Mouse (Mus musculus): Measurements from ENCODE around the gene Henmt1. TPM values are rescaled to one million over a fixed set of nuclear protein-coding genes. Genes with fewer than 3 reads are reported as not detected.

Gene Henmt1
- total and polyA plus RNA-seq, 3 experiments, result 0.08 TPM; not detected in 2

DNA sequence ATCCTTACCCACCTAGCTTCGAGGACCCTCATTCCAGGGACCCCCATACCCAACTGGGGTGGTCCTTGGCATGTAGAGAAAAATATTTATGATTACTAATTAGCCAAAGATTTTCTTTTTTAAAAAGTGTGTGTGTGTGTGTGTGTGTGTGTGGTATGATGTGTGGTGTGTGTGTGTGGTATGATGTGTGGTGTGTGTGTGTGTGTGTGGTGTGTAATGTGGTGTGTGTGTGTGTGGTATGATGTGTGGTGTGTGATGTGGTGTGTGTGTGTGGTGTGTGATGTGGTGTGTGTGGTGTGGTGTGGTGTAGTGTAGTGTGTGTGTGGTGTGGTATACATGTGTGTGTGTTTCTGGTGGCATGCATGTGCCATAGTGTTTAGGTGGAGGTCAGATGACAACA lies 47.6 kb upstream of the Henmt1 start:
- H3K9me3 ChIP-seq (replicated peaks; ENCODE audit: insufficient read depth, low read length), result no peaks in the 10 kb centered on the region
- no peak overlapping the region for H3K9ac ChIP-seq (ENCODE audit: control insufficient read depth, low read depth, low read length, poor library complexity, severe bottlenecking)
- no peaks in the 10 kb centered on the region for H3K79me2 ChIP-seq (ENCODE audit: control insufficient read depth, insufficient read depth, low read length, poor library complexity)
- 0 out of 4 replicates have a peak, but pooled peaks cover 0 to under 1% of the 10 kb centered on the region in 2 experiments for H3K36me3 ChIP-seq (ENCODE audit: control insufficient read depth in 1 of 2, insufficient read depth in 2 of 2, low read length in 2 of 2)
- H3K4me1 ChIP-seq (ENCODE audit: control insufficient read depth in 1 of 2, insufficient read depth in 2 of 2, low read length in 2 of 2), result peaks cover 0 to 1% of the 10 kb centered on the region in 2 experiments; a peak in 1 of 4 replicates
- TF ChIP-seq MEF2A (IDR thresholded peaks at IDR 0.05; ENCODE audit: extremely low read depth, insufficient replicate concordance, low read depth, low read length, poor library complexity, severe bottlenecking) (no peak), ETS1 (IDR thresholded peaks at IDR 0.05; ENCODE audit: low read depth, low read length) (no peak), SIN3A (IDR thresholded peaks at IDR 0.05; ENCODE audit: low read length) (no peak), MAX (IDR thresholded peaks at IDR 0.05; ENCODE audit: low read length) (no peak), MYC (IDR thresholded peaks at IDR 0.05; ENCODE audit: low read depth, low read length) (no peak), CHD2 (IDR thresholded peaks at IDR 0.05; ENCODE audit: low read length) (no peak), SMC3 (IDR thresholded peaks at IDR 0.05; ENCODE audit: low read depth, low read length) (no peak), TAL1 (IDR thresholded peaks at IDR 0.05; ENCODE audit: low read length) (no peak), ZKSCAN1 (IDR thresholded peaks at IDR 0.05; ENCODE audit: low read depth, low read length) (no peak), TBP (IDR thresholded peaks at IDR 0.05; ENCODE audit: low read depth, low read length) (no peak), POLR2AphosphoS2 (IDR thresholded peaks at IDR 0.05; ENCODE audit: low read length) (no peak), RCOR1 (IDR thresholded peaks at IDR 0.05; ENCODE audit: low read depth, low read length) (no peak), MYB (IDR thresholded peaks at IDR 0.05; ENCODE audit: low read depth, low read length) (no peak), KAT2A (conservative IDR thresholded peaks at IDR 0.05; ENCODE audit: low read depth, low read length) (no peak)
- H3K4me3 ChIP-seq (ENCODE audit: control insufficient read depth in 1 of 2, insufficient read depth in 1 of 2, low read depth in 2 of 2, low read length in 2 of 2), result no peak overlapping the region
- no peak for DNase-seq (ENCODE audit: low read depth, low spot score)
- no peak overlapping the region for H3K27ac ChIP-seq (ENCODE audit: control insufficient read depth, low read depth, low read length)
- no peaks in the 10 kb centered on the region for H3K27me3 ChIP-seq (ENCODE audit: control insufficient read depth in 1 of 2, insufficient read depth in 2 of 2, low read length in 2 of 2)

DNA sequence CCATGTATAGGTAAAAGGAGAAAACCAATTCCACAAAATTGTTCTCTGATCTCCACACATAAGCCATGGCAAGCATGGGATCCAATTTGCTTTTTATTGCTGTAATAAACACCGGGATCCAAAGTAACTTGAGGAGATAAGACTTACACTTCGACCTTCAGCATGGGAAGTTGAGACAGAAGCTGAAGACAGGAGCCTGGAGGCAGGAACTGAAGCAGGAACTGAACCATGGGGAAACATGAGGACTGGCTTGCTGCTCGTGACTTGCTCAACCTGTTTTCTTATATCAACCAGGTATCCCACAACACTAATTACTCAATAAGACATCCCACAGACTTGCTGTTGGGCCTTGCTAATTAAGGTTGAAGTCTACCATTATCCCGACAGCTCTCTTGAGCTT lies 46.8 kb upstream of the Henmt1 start:
- Histone ChIP-seq H3K9me3 (replicated peaks; ENCODE audit: insufficient read depth, low read length) (no peaks in the 10 kb centered on the region), H3K4me1 (ENCODE audit: control insufficient read depth in 1 of 2, insufficient read depth in 2 of 2, low read length in 2 of 2) (no peaks in the 10 kb centered on the region), H3K4me3 (ENCODE audit: control insufficient read depth in 1 of 2, insufficient read depth in 1 of 2, low read depth in 2 of 2, low read length in 2 of 2) (no peak overlapping the region), H3K27me3 (ENCODE audit: control insufficient read depth in 1 of 2, insufficient read depth in 2 of 2, low read length in 2 of 2) (no peaks in the 10 kb centered on the region), H3K36me3 (ENCODE audit: control insufficient read depth in 1 of 2, insufficient read depth in 2 of 2, low read length in 2 of 2) (no peaks in the 10 kb centered on the region), H3K79me2 (ENCODE audit: control insufficient read depth, insufficient read depth, low read length, poor library complexity) (no peaks in the 10 kb centered on the region), H3K9ac (ENCODE audit: control insufficient read depth, low read depth, low read length, poor library complexity, severe bottlenecking) (no peak overlapping the region), H3K27ac (ENCODE audit: control insufficient read depth, low read depth, low read length) (no peak overlapping the region)
- no peak for DNase-seq (ENCODE audit: low read depth, low spot score)
- TF ChIP-seq USF1 (IDR thresholded peaks at IDR 0.05; ENCODE audit: low read depth, low read length) (no peak), TCF12 (IDR thresholded peaks at IDR 0.05; ENCODE audit: low read depth, low read length) (no peak)

DNA sequence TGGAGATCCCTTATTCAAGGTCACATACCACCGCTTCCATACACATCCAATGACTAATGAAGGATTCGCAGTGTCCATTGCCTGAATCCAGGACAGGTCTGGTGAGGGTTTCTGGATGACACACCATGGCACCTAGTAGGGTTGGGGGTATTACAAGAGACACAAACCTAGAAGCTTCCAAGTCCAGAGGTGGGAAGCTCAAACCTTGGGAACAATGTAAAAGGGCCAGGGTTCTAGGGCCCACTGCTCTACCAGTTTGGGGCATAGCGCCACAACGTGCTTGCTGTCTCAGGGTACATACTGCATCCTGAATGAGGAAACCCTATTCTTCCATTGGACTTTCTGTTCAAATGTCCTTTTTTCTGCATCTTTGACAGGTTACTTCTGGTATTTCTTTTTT lies 41.0 kb upstream of the Henmt1 start:
- Histone ChIP-seq H3K79me2 (ENCODE audit: control insufficient read depth, insufficient read depth, low read length, poor library complexity) (no peaks in the 10 kb centered on the region), H3K36me3 (ENCODE audit: control insufficient read depth in 1 of 2, insufficient read depth in 2 of 2, low read length in 2 of 2) (peaks cover 2 to 4% of the 10 kb centered on the region in 2 experiments; a peak in 2 of 4 replicates), H3K4me3 (ENCODE audit: control insufficient read depth in 1 of 2, insufficient read depth in 1 of 2, low read depth in 2 of 2, low read length in 2 of 2) (no peak overlapping the region), H3K9me3 (replicated peaks; ENCODE audit: insufficient read depth, low read length) (no peaks in the 10 kb centered on the region), H3K9ac (ENCODE audit: control insufficient read depth, low read depth, low read length, poor library complexity, severe bottlenecking) (no peak overlapping the region), H3K27ac (ENCODE audit: control insufficient read depth, low read depth, low read length) (no peak overlapping the region), H3K4me1 (ENCODE audit: control insufficient read depth in 1 of 2, insufficient read depth in 2 of 2, low read length in 2 of 2) (no peaks in the 10 kb centered on the region), H3K27me3 (ENCODE audit: control insufficient read depth in 1 of 2, insufficient read depth in 2 of 2, low read length in 2 of 2) (no peaks in the 10 kb centered on the region)
- no peak for TF ChIP-seq CTCF (IDR thresholded peaks at IDR 0.05 in 2 of 3, conservative IDR thresholded peaks at IDR 0.05 in 1 of 3; ENCODE audit: control insufficient read depth in 1 of 3, insufficient read depth in 1 of 3, low read depth in 2 of 3, low read length in 3 of 3, poor library complexity in 1 of 3, severe bottlenecking in 1 of 3)
- no peak for TF ChIP-seq MXI1 (IDR thresholded peaks at IDR 0.05; ENCODE audit: low read depth, low read length)
- TF ChIP-seq KAT2A (conservative IDR thresholded peaks at IDR 0.05; ENCODE audit: low read depth, low read length), result no peak
- TF ChIP-seq POLR2AphosphoS2 (IDR thresholded peaks at IDR 0.05; ENCODE audit: low read length), result peak; percentile 46; the same call in 1 of the 2 replicates
- TF ChIP-seq HCFC1 (IDR thresholded peaks at IDR 0.05; ENCODE audit: low read depth, low read length), result no peak
- no peak for TF ChIP-seq CHD2 (IDR thresholded peaks at IDR 0.05; ENCODE audit: low read length)
- TF ChIP-seq JUND (IDR thresholded peaks at IDR 0.05; ENCODE audit: low read depth, low read length), result no peak
- no peak for DNase-seq (ENCODE audit: low read depth, low spot score)
